Mouse (Mus musculus) G1E (cell line): ENCODE results near the gene Ccl17.

Experiments used
- CTCF ChIP-seq: IDR thresholded peaks from 2 replicates; pipeline ENCODE4 v1.5.1; 2012; ENCODE audit warnings: low read depth, low read length, inconsistent platforms, mixed read lengths
- GATA1 ChIP-seq: IDR thresholded peaks from 2 replicates; pipeline ENCODE4 v1.6.1; 2012; ENCODE audit warnings: borderline replicate concordance, low read length, inconsistent platforms, mixed read lengths

DNA sequence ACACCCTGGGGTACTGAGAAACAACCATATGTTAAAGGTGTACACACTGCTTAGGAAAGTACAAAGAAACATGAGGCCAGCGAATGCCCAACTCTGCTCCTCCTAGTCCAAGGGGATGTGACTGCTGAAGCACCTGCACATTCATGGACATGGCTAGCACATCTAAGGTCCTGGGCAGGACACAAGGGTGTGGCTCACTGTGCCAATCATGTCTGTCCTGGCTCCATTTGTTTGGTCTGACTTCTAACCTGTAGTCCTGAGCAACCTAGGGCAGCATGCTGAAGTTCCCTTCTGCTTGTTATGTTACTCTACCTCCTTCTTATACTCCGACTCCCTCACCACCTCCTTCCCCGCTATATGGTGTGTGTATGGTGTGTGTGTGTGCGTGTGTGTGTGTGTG lies 15.9 kb upstream of the Ccl17 start:
- TF ChIP-seq CTCF (no peak), GATA1 (no peak)
